Mouse (Mus musculus) liver, adult 2 months (tissue): Measurements from ENCODE around the gene Slc4a5.

ENCODE experiments used
- CTCF ChIP-seq: fragments of 200-500 bp; IDR thresholded peaks from 2 replicates; pipeline ENCODE4 v1.5.1; 2011; ENCODE audit warnings: low read depth, low read length, control low read depth
- POLR2A ChIP-seq: fragments of 200-500 bp; IDR thresholded peaks from 2 replicates; pipeline ENCODE4 v1.6.1; 2011; ENCODE audit warnings: low read length, control low read depth; ENCODE audit not compliant: insufficient read depth; ENCODE audit errors: extremely low read depth

DNA sequence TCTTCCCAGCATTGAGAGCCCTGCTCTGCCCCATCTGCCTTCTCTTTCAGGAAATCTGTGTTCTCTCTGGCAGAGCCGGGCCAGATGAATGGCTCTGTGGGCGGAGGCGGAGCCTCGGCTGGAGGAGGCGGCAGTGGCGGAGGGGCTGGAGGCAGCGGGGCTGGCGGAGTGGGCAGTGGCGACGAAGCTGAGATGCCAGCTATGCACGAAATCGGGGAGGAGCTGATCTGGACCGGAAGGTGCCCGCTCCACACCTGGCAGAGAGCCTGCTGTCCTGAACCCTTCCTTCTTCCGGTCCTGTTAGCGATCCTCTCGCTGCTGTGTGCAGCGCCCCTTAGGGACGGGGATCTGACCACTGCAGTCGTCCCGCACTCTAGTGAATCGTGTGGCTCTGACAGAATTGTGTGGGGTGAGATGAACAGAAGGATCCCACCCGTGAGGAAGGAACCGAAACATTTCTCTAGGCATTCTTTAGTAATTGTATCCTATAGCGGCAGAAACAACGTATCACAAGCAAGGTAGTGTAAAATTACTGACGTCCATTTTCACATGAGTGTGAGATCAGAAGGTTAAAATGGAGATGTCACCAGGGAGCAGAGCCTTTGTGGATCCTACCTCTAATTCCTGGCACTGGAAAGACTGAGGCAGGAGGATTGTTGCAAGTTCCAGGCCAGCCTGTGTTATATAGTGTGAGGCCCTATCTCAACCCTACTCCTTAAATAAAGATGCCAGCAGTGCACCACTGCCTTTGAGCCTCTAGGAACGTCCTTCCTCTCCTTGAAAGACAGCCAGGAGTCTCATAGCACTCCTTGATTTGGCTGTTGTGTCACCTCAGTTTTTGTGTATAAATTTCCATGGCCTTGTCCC lies 48.7 kb downstream of the Slc4a5 start:
- TF ChIP-seq CTCF (peak; percentile 85), POLR2A (no peak)
